Mouse (Mus musculus) heart, postnatal 0 days (tissue): Measurements from ENCODE around the gene Bbip1.

ENCODE experiments used
- CTCF ChIP-seq: IDR thresholded peaks from 2 replicates; pipeline ENCODE4 v1.5.1; 2016; ENCODE audit warnings: antibody characterized with exemption, control low read depth, low read depth
- EP300 ChIP-seq: IDR thresholded peaks from 2 replicates; pipeline ENCODE4 v1.6.1; 2016; ENCODE audit warnings: antibody characterized with exemption, low read depth

- TF ChIP-seq CTCF (no peak), EP300 (no peak)
Measured at GRCm38 (mm10) chr19:53964910-53965633, 20.6 kb upstream of the Bbip1 start.
